Mouse (Mus musculus): ENCODE measurements around the gene Asic1.
A peak's percentile ranks its signal among the peaks of the same experiment; 100 is the strongest.
"Not testable (repeated sequence)": the region's sequence is repeated elsewhere in the genome, so short reads cannot be mapped to it uniquely, and the experiment has no call there.

Asic1 gene

DNA sequence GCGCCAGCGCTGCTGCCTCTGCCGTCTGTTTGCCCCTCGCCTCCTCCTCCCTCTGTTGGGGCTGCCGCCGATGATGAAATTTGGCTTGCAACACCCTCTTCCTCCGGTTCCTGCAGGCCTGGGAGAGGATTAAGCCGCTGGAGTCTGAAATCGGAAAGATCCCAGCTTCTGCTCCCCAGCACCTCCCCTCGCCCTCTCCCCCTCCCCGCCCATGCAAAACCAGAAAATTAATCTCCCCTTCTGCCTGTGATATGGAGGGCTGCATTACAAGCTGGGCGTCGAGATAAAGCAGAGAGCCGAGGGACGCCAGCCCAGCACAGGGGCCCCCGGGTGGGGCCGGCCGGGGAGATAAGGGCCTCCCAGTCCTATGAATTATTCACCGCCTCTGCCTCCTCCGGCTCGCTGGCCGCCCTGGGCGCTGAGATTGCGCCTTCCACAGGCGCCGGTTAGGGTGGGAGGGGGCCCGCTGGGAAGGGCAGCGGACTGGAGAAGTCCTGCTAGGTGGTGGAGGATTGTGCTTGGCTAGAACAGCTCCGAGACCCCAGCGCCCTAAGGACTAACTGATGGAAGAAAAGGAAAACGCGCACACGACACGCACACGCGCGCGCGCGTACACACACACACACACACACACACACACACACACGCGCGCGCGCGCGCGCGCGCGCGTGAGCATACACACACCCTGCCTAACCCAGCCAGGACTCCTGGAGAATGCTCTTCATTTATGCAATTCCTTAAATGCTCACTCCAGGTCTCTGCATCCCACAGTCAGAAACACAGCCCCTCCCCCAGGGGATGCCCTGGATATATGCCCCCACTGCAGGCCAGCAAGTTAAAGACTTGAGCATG lies 5.3 kb upstream of the Asic1 start:
- DNase-seq (ENCODE audit: low spot score) = peak; percentile 62

DNA sequence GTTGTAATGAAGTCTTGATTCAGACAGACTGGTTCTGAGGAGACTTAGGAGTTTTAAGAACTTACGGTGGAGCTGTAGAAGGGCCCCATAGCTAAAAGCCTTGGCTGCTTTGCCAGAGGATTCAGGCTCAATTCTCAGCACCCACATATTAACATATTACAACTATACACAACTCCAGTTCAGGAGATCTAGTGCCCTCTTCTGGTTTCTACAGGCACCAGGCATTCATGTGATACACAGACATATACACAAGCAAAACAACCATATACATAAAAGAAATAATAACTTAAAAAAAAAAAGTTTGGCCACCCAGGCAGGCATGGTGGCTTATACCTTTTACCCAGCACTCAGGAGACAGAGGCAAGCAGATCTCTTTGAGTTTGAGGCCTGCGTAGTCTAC lies 2.6 kb upstream of the Asic1 start:
- no peak for DNase-seq (ENCODE audit: low spot score)

GRCm38 (mm10) chr15:99668881-99669280 lies 1.3 kb upstream of the Asic1 start:
- DNase-seq (ENCODE audit: low spot score) = peak; percentile 87

DNA sequence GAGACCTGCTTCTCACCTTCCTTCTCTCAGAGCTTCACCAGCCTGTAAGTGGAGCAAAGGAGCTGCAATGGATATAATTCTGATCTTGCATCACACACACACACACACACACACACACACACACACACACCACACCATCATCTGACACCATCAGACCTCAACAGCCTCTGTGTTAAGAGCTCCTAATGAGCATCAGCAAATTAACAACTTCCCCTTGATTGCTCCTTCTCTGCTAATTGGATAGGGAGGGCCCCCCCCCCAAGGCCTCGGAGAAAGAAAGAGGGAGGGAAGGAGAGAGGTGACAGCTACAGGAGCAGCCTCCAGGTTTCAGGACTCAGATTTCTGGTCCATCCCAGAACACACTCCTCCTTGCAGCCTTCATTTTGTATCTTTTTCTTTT lies 776 bp upstream of the Asic1 start:
- DNase-seq (ENCODE audit: low spot score) = no peak

- DNase-seq (ENCODE audit: low spot score) = no peak
Observed at GRCm38 (mm10) chr15:99670964-99671670, 949 bp downstream of the Asic1 start.

DNA sequence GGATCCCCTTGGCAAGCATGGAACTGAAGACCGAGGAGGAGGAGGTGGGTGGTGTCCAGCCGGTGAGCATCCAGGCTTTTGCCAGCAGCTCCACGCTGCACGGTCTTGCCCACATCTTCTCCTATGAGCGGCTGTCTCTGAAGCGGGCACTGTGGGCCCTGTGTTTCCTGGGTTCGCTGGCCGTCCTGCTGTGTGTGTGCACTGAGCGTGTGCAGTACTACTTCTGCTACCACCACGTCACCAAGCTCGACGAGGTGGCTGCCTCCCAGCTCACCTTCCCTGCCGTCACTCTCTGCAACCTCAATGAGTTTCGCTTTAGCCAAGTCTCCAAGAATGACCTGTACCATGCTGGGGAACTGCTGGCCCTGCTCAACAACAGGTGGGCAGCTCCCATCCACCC lies 1.6 kb downstream of the Asic1 start:
- no peak for DNase-seq (ENCODE audit: low spot score)

DNA sequence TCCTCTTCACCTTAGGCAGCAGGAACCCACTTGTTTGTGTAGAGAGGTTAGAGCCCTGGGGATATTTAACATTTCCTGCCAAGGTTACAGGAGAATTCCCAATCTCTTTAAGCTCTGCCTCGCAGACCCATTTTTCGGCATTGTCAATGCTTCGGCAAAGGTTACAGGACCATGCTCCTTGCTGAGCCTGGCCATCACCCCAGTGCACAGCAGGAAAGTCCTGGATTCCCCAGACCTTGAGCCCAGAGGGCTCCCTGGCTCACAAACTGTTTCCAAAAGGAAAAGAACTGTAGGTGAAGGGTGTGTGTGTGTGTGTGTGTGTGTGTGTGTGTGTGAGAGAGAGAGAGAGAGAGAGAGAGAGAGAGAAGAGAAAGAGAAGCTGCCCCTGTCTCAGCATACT lies 4.7 kb downstream of the Asic1 start:
- no peak for DNase-seq (ENCODE audit: low spot score)

DNA sequence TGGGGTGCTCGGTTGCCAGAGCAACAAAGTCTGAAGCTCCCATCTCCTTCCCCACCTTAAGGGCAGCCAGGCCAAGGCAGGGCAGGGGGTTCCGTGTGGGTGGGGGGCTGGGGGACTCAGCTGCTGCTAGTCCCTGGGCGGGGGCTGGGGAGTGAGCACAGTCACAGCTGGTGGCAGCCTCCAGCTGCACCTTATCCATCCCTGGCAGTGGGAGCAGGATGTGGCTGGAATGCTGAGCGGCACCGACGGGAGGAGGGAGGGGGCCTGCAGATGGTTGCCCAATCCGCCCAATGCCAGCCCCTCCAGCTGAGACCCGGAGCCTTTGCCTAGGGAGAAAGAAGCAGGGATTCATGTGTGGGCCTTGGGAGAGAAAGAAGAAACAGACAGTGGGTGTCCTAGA lies 6.9 kb downstream of the Asic1 start:
- peak; percentile 27 for DNase-seq (ENCODE audit: low spot score)

- peak; percentile 55 for DNase-seq (ENCODE audit: low spot score)
Observed at GRCm38 (mm10) chr15:99678063-99678800, 8.1 kb downstream of the Asic1 start.

DNA sequence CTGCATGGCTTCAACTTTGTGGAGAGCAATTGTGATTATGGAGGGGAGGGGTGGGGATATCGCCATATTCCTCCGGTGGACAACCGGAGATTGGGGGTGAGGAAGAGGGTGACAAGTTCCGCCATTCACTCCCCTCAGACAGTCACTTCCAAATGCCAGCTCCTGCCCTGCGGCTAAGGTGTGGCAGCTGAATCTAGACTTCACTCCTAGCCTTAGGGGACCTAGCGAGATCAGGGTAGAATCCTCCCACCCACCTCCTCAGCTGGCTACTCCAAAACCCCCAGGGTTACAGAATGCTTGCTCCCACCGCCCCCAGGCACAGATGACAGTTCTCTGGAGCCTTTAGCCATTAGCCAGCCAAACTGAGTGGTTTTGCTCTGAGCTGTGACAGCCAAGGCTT lies 8.8 kb downstream of the Asic1 start:
- no peak for DNase-seq (ENCODE audit: low spot score)

GRCm38 (mm10) chr15:99682880-99683279 lies 12.7 kb downstream of the Asic1 start:
- no peak for DNase-seq (ENCODE audit: low spot score)

- no peak for DNase-seq (ENCODE audit: low spot score)
Observed at GRCm38 (mm10) chr15:99684156-99684555, 14.0 kb downstream of the Asic1 start.

DNA sequence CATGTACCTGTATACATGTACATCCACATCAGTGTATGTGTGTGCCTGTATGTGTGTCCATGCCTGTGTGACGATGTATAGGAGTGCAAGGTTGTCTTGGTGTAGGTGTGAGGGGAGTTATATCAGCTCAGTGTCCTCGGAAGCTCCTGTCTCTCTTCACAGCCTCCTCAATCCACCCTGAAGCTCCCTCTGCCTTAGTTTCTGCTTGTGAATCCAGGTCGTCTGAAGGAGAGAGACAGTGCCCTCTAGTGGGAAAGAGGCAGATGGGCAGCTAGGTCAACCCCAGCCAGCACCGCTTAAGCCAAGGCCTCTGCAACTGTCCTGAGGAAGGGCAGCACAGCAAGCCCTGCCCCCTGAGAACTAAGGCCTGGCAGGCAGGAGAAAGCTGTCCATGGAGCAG lies 18.5 kb downstream of the Asic1 start:
- peak; percentile 87 for DNase-seq (ENCODE audit: low spot score)

- DNase-seq (ENCODE audit: low spot score) = no peak
Observed at GRCm38 (mm10) chr15:99690924-99691323, 20.8 kb downstream of the Asic1 start.

DNA sequence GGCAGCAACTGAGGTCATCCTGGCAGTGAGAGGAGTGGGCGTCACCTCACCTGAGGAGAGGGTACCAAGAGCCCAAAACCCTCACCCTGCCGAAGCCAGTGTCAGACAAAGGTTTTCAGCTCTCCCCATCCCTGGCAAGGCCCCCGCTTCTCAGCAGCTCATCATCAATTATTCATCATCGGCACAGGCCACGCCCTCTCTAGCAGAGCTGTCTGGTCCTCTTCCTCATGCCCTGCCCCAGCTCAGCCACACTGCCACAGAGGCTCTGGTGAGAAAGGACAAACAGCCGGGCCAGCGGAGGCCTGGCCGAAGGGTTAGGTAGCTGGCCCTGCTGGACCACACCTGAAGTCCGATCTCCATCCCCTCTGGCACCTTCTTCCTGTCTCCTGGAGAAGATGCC lies 21.8 kb downstream of the Asic1 start:
- peak; percentile 28 for DNase-seq (ENCODE audit: low spot score)

- no peak for DNase-seq (ENCODE audit: low spot score)
Observed at GRCm38 (mm10) chr15:99697309-99697708, 27.1 kb downstream of the Asic1 start.

- DNase-seq (ENCODE audit: low spot score) = no peak
Observed at GRCm38 (mm10) chr15:99698533-99699085, 28.4 kb downstream of the Asic1 start.

DNA sequence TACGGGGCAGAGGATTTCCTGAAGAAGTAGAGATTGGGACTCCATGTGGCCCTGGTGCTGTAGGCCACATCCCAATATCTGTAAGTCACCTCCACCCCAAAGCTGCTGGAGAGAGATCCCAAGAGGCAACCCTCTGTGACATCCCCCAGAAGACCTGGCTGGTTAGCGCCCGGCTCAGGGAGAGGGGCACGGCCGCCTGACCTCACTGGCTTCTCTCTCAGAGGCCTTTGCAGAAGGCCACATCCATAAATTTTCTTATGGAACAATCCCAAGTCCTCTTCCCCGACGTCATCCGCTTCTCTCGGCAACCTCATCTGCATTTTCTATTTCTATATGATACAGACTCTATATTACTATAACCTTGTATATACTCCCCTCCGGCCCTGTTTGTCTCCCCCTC lies 29.5 kb downstream of the Asic1 start:
- DNase-seq (ENCODE audit: low spot score) = no peak

- no peak for DNase-seq (ENCODE audit: low spot score)
Observed at GRCm38 (mm10) chr15:99700219-99701106, 30.3 kb downstream of the Asic1 start.

- DNase-seq (ENCODE audit: low spot score) = not testable (repeated sequence)
Observed at GRCm38 (mm10) chr15:99701640-99701998, 31.5 kb downstream of the Asic1 start.

Measured in retina, embryonic 14.5 days (tissue).